Mouse (Mus musculus) liver, adult (tissue): ENCODE measurements around the gene Vmn1r178.
"Not testable (repeated sequence)": the region's sequence is repeated elsewhere in the genome, so short reads cannot be mapped to it uniquely, and the experiment has no call there.

ENCODE experiments used
- GATA4 ChIP-seq: IDR thresholded peaks from 2 replicates; pipeline ENCODE4 v1.6.1; 2014; ENCODE audit warnings: mild to moderate bottlenecking, low read length; ENCODE audit not compliant: insufficient replicate concordance

Gene Vmn1r178

DNA sequence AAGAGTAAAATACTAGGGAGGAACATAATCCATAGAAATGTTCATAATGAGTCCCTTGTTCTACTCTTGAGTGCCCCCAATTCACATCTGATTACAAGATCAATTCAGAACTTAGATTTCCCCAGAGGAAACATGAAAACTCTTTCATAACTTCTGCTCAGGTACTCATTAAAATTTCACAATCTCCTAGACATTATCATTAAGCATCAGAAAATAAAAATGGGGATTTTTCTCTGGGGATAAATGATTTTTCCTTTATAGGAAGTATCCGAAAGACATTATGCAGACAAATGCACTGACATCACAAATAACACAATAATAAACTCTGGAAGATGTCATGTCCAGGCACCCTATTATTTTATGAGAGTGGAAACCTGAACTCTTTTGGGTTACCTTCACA is at the start of gene Vmn1r178:
Gene Vmn1r178 (plus strand): TSS at position 301 of the 400 bp plus-strand sequence.
- no peak for TF ChIP-seq GATA4

DNA sequence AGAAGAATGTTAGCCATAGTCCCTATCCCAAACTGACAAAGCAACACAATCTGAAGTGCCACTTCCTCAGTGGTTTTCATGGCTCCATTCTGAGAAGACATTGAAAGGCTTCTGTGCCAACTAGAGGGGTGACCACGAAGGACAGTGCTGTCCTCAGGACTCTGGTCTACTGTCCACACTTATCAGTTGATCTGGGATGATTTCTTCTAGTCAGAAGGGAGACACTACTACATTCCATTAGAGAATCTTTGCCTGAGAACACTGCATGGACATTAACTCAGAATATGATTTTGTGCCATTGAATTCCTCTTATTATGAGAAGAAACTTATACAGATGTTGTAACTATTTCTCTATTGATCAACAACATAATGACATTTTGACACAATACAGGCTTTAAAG is 25.5 kb upstream of the Vmn1r178 start, which contains the start of gene Vmn1r177:
Gene Vmn1r177 (minus strand): TSS at position 101 of the 400 bp plus-strand sequence.
- not testable (repeated sequence) for TF ChIP-seq GATA4

DNA sequence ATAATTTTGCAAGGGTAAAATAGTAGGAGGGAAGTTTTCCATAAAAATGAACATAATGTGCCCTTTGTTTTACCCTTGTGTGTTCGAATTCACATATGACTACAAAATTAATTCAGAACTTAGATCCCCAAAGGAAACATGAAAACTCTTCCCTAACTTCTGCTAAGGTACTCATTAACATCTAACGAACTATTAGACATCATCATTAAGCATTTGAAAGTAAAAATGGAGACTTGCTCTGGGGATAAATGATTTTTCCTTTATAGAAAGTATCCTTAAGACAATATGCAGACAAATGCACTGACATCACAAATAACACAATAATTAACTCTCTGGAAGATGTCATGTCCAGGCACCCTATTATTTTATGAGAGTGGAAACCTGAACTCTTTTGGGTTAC is 34.9 kb downstream of the Vmn1r178 start, which contains the start of gene Vmn1r179:
Gene Vmn1r179 (plus strand): TSS at position 301 of the 400 bp plus-strand sequence.
- no peak for TF ChIP-seq GATA4
